Mouse (Mus musculus): ENCODE results near the gene Jak3.
A peak's percentile ranks its signal among the peaks of the same experiment; 100 is the strongest.

Jak3 gene

GRCm38 (mm10) chr8:71665331-71666130 is 10.6 kb upstream of the Jak3 start:
- peak; percentile 70 for DNase-seq

- DNase-seq = no peak
These were observed 9.2 kb upstream of the Jak3 start for GRCm38 (mm10) chr8:71666855-71667254.

- DNase-seq = no peak
These were observed 8.8 kb upstream of the Jak3 start for GRCm38 (mm10) chr8:71667256-71667655.

- DNase-seq = no peak
These were observed 7.7 kb upstream of the Jak3 start for GRCm38 (mm10) chr8:71668220-71668975.

GRCm38 (mm10) chr8:71670198-71670597 is 5.9 kb upstream of the Jak3 start:
- no peak for DNase-seq

GRCm38 (mm10) chr8:71670621-71671548 is 5.2 kb upstream of the Jak3 start:
- DNase-seq = no peak

GRCm38 (mm10) chr8:71671549-71671965 is 4.5 kb upstream of the Jak3 start, which contains the start of gene Unc13a:
Gene Unc13a, minus strand, starts transcription at chr8:71671757.
- DNase-seq = peak; percentile 90

GRCm38 (mm10) chr8:71672168-71672735 is 3.8 kb upstream of the Jak3 start:
- no peak for DNase-seq

- DNase-seq = no peak
These were observed 2.0 kb upstream of the Jak3 start for GRCm38 (mm10) chr8:71674071-71674470.

GRCm38 (mm10) chr8:71675456-71676019 is 558 bp upstream of the Jak3 start:
- no peak for DNase-seq

GRCm38 (mm10) chr8:71676803-71677202 is 707 bp downstream of the Jak3 start:
- no peak for DNase-seq

- peak; percentile 44 for DNase-seq
These were observed 1.5 kb downstream of the Jak3 start for GRCm38 (mm10) chr8:71677555-71677954.

GRCm38 (mm10) chr8:71678216-71678615 is 2.1 kb downstream of the Jak3 start:
- DNase-seq = no peak

GRCm38 (mm10) chr8:71679116-71679515 is 3.0 kb downstream of the Jak3 start:
- DNase-seq = no peak

- DNase-seq = no peak
These were observed 3.6 kb downstream of the Jak3 start for GRCm38 (mm10) chr8:71679550-71680168.

GRCm38 (mm10) chr8:71680471-71680870 is 4.4 kb downstream of the Jak3 start:
- peak; percentile 36 for DNase-seq

GRCm38 (mm10) chr8:71681369-71681915 is 5.3 kb downstream of the Jak3 start:
- DNase-seq = no peak

- DNase-seq = no peak
These were observed 6.7 kb downstream of the Jak3 start for GRCm38 (mm10) chr8:71682832-71683231.

- no peak for DNase-seq
These were observed 8.6 kb downstream of the Jak3 start for GRCm38 (mm10) chr8:71684701-71685100.

- no peak for DNase-seq
These were observed 9.5 kb downstream of the Jak3 start for GRCm38 (mm10) chr8:71685573-71685972.

GRCm38 (mm10) chr8:71686143-71686734 is 10.1 kb downstream of the Jak3 start:
- DNase-seq = no peak

Measured in lung, postnatal 36 days (tissue).